8 mouse cellular contexts compared by ENCODE assay signal in genomic region chr10:117843690-117844089, GRCm38 (mm10). TPM values are rescaled to one million over a fixed set of nuclear protein-coding genes. Genes with fewer than 3 reads are reported as not detected.
DNase-seq lines count a peak whose midpoint lies in the region; ATAC-seq and TF ChIP-seq lines count a peak whose summit lies in the region.

No protein-coding gene starts in this region.

- H3K27me3 ChIP-seq in heart, embryonic 14.5 days (ENCODE audit: control insufficient read depth, insufficient read depth, low read length): no peaks in the 10 kb centered on the region
- no peaks in the 10 kb centered on the region for H3K27me3 ChIP-seq in heart, postnatal 0 days (ENCODE audit: control insufficient read depth, insufficient read depth, low read length)
- no peaks in the 10 kb centered on the region; the same call in 1 of the 2 replicates for H3K27me3 ChIP-seq in midbrain, embryonic 10.5 days (ENCODE audit: low read depth, poor library complexity, severe bottlenecking)

- H3K9me3 ChIP-seq in heart, embryonic 14.5 days (ENCODE audit: control insufficient read depth, low read length): no peaks in the 10 kb centered on the region
- no peaks in the 10 kb centered on the region for H3K9me3 ChIP-seq in heart, postnatal 0 days (replicated peaks; ENCODE audit: control insufficient read depth, low read length)
- no peaks in the 10 kb centered on the region for H3K9me3 ChIP-seq in midbrain, embryonic 10.5 days (replicated peaks)

- no peak overlapping the region for H3K27ac ChIP-seq in heart, embryonic 14.5 days (replicated peaks in 1 of 2; ENCODE audit: control insufficient read depth in 1 of 2, insufficient read depth in 1 of 2, low read depth in 2 of 2, low read length in 2 of 2)
- no peak overlapping the region for H3K27ac ChIP-seq in heart, postnatal 0 days (ENCODE audit: low read depth)
- no peak overlapping the region for H3K27ac ChIP-seq in midbrain, embryonic 10.5 days (replicated peaks)

- peak overlapping the region; percentile 99; the same call in 1 of the 2 replicates for H3K9ac ChIP-seq in heart, embryonic 14.5 days (ENCODE audit: low read length)
- H3K9ac ChIP-seq in heart, postnatal 0 days (replicated peaks; ENCODE audit: low read depth, low read length): no peak overlapping the region

- peak overlapping the region; percentile 74 for H3K4me2 ChIP-seq in heart, embryonic 14.5 days (ENCODE audit: low read length)
- H3K4me2 ChIP-seq in heart, postnatal 0 days (ENCODE audit: low read depth, low read length): peak overlapping the region; percentile 63

- H3K36me3 ChIP-seq in heart, embryonic 14.5 days (ENCODE audit: control insufficient read depth, insufficient read depth, low read length): no peaks in the 10 kb centered on the region
- no peaks in the 10 kb centered on the region for H3K36me3 ChIP-seq in heart, postnatal 0 days (replicated peaks; ENCODE audit: control insufficient read depth, insufficient read depth, low read length)
- H3K36me3 ChIP-seq in midbrain, embryonic 10.5 days: peaks cover 2% of the 10 kb centered on the region; the same call in 1 of the 2 replicates

- ATAC-seq in heart, embryonic 14.5 days (ENCODE audit: insufficient number of reproducible peaks, insufficient read depth, low FRiP score, low read depth): no peak
- ATAC-seq in heart, postnatal 0 days (ENCODE audit: insufficient read depth, low read depth): no peak

- TF ChIP-seq CTCF in heart, postnatal 0 days (IDR thresholded peaks at IDR 0.05; ENCODE audit: low read depth): no peak

- intact Hi-C loops in heart, postnatal 10 days (cut with DNase I): loop anchor here (2.0 kb wide), 2 partner anchors 15 to 51 kb away; partner anchors contain the start of gene Nup107

- WGBS in heart, embryonic 14.5 days: 58% methylated on average over 5 of the region's 5 CpGs
- WGBS in heart, postnatal 0 days: 33% methylated on average over 5 of the region's 5 CpGs
- 89% methylated on average over 5 of the region's 5 CpGs for WGBS in midbrain, embryonic 10.5 days

- H3K4me1 ChIP-seq in heart, embryonic 14.5 days (ENCODE audit: control insufficient read depth in 2 of 2, insufficient read depth in 2 of 2, low read length in 2 of 2): peaks cover 3 to 39% of the 10 kb centered on the region in 2 experiments
- peaks cover 44% of the 10 kb centered on the region for H3K4me1 ChIP-seq in heart, postnatal 0 days (ENCODE audit: control insufficient read depth, insufficient read depth)
- peaks cover 29% of the 10 kb centered on the region for H3K4me1 ChIP-seq in midbrain, embryonic 10.5 days

- H3K4me3 ChIP-seq in heart, embryonic 14.5 days (ENCODE audit: control insufficient read depth in 1 of 2, insufficient read depth in 1 of 2, low read depth in 1 of 2, low read length in 2 of 2): peak overlapping the region in 1 of 2 experiments; percentile 96; a peak in 1 of 4 replicates
- H3K4me3 ChIP-seq in heart, postnatal 0 days (ENCODE audit: low read depth, low read length): peak overlapping the region; percentile 98
- H3K4me3 ChIP-seq in midbrain, embryonic 10.5 days: peak overlapping the region; percentile 74; the same call in 1 of the 2 replicates

- TF ChIP-seq EP300 in heart, postnatal 0 days (IDR thresholded peaks at IDR 0.05; ENCODE audit: low read depth): no peak

- DNase-seq in heart, postnatal 10 days: no peak
- DNase-seq in CD4-positive, CD25-positive, alpha-beta regulatory T cell, adult 2 months (ENCODE audit: low read depth, low spot score): peak; percentile 70
- no peak for DNase-seq in heart, postnatal 0 days (ENCODE audit: low spot score)
- DNase-seq in midbrain, embryonic 10.5 days (ENCODE audit: low spot score): no peak
- no peak for DNase-seq in gastrocnemius, postnatal 10 days
- no peak for DNase-seq in urinary bladder, adult 2 months (ENCODE audit: low spot score)
- no peak for DNase-seq in right cerebral cortex, postnatal 14 days

RNA-seq across cellular contexts. Expression of gene Rap1b, which starts 2.1 kb away (rescaled TPM):
- polyA plus RNA-seq in heart, embryonic 14.5 days (2014; fragmentation: Nextera tagmentation; extraction: Ambion mirVana): 133 and 143 TPM in 2 replicates
- 10 to 100 TPM; 89.8 to 96.6 TPM for total RNA-seq in heart, postnatal 10 days (2021)
- 46.1 and 52.8 TPM in 2 replicates for total RNA-seq in heart, postnatal 0 days (2014; rRNA removed; ENCODE audit: low replicate concordance)
- 99.0 and 105 TPM in 2 replicates for polyA plus RNA-seq in heart, postnatal 0 days (2015; fragmentation: Nextera tagmentation; extraction: Ambion mirVana)
- polyA plus RNA-seq in midbrain, embryonic 10.5 days (2016; fragmentation: Nextera tagmentation; extraction: Ambion mirVana): 144 and 146 TPM in 2 replicates
- 10 to 100 TPM; 42.3 to 50.4 TPM for total RNA-seq in gastrocnemius, postnatal 10 days (2021)
- 114 TPM in 2 replicates for polyA plus RNA-seq in urinary bladder, adult 2 months (2012; rRNA removed)

RNA-seq across cellular contexts. Expression of gene Nup107, which starts 51.2 kb away (rescaled TPM):
- 41.0 and 42.5 TPM in 2 replicates for polyA plus RNA-seq in heart, embryonic 14.5 days (2014; fragmentation: Nextera tagmentation; extraction: Ambion mirVana)
- 10 to 100 TPM; 14.5 to 14.7 TPM for total RNA-seq in heart, postnatal 10 days (2021)
- 11.4 and 23.6 TPM in 2 replicates for total RNA-seq in heart, postnatal 0 days (2014; rRNA removed; ENCODE audit: low replicate concordance)
- polyA plus RNA-seq in heart, postnatal 0 days (2015; fragmentation: Nextera tagmentation; extraction: Ambion mirVana): 18.6 and 19.1 TPM in 2 replicates
- polyA plus RNA-seq in midbrain, embryonic 10.5 days (2016; fragmentation: Nextera tagmentation; extraction: Ambion mirVana): 95.5 and 104 TPM in 2 replicates
- total RNA-seq in gastrocnemius, postnatal 10 days (2021): 10 to 100 TPM; 13.8 TPM
- 14.1 and 17.5 TPM in 2 replicates for polyA plus RNA-seq in urinary bladder, adult 2 months (2012; rRNA removed)
